15 mouse cellular contexts compared by ENCODE assay signal in the genomic region with DNA sequence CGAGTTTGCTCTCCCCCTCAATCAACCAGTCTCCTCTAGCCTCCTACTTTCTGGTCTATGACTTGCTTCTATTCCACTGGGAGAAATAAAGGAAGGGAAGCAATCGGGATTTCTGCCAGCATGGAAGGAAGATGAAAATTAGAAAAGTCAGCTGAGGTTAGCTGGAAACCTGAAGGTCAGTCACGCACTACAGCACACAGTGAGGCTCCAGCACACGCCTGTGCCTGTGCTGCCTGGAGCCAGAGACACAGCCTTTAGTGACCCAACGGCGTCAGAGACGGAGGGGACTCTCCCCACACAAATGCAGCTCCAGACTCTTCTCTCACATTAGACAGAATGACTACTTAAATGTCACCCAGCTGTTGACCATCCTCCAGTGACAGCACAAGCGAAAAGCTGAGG. TPM values are rescaled to one million over a fixed set of nuclear protein-coding genes. Genes with fewer than 3 reads are reported as not detected.
A peak's percentile ranks its signal among the peaks of the same experiment; 100 is the strongest.
DNase-seq lines count a peak whose midpoint lies in the region; ATAC-seq and TF ChIP-seq lines count a peak whose summit lies in the region.
"Had no signal": no experiment of that assay in that cellular context is flagged by ENCODE, and none has a peak within 500 bp of the region (broad histone marks: within the 10 kb centered on the region; RNA-seq: fewer than 3 reads in every experiment).

No protein-coding gene starts in this region.

- no peaks in the 10 kb centered on the region for H3K27me3 ChIP-seq in heart, embryonic 12.5 days (replicated peaks)
- no peaks in the 10 kb centered on the region for H3K27me3 ChIP-seq in lung, embryonic 16.5 days (ENCODE audit: control insufficient read depth, insufficient read depth, low read depth, low read length)
- no peaks in the 10 kb centered on the region for H3K27me3 ChIP-seq in stomach, embryonic 16.5 days (ENCODE audit: control insufficient read depth, insufficient read depth, low read length)
- no peaks in the 10 kb centered on the region for H3K27me3 ChIP-seq in midbrain, postnatal 0 days (ENCODE audit: insufficient read depth, low read length)
- H3K27me3 ChIP-seq: embryonic facial prominence, embryonic 13.5 days; limb, embryonic 15.5 days had no signal

- no peak overlapping the region for H3K4me3 ChIP-seq in heart, embryonic 12.5 days
- H3K4me3 ChIP-seq in lung, embryonic 16.5 days (ENCODE audit: low read length) = no peak overlapping the region
- no peak overlapping the region for H3K4me3 ChIP-seq in lung, adult 2 months (replicated peaks; ENCODE audit: extremely low read depth, low read depth, low read length)
- no peak overlapping the region for H3K4me3 ChIP-seq in stomach, embryonic 16.5 days (replicated peaks; ENCODE audit: low read length)
- H3K4me3 ChIP-seq in midbrain, postnatal 0 days (ENCODE audit: low read depth, low read length) = no peak overlapping the region
- H3K4me3 ChIP-seq: embryonic facial prominence, embryonic 13.5 days; limb, embryonic 15.5 days had no signal

- no peak overlapping the region for H3K27ac ChIP-seq in heart, embryonic 12.5 days (ENCODE audit: poor library complexity, severe bottlenecking)
- H3K27ac ChIP-seq in lung, embryonic 16.5 days (ENCODE audit: low read length) = peak overlapping the region; percentile 23
- H3K27ac ChIP-seq in stomach, embryonic 16.5 days (ENCODE audit: low read length) = peak overlapping the region; percentile 55
- no peak overlapping the region for H3K27ac ChIP-seq in midbrain, postnatal 0 days (ENCODE audit: low read depth, low read length)
- H3K27ac ChIP-seq: embryonic facial prominence, embryonic 13.5 days; limb, embryonic 15.5 days had no signal

- TF ChIP-seq POLR2A in lung, adult 2 months (IDR thresholded peaks at IDR 0.05; ENCODE audit: borderline replicate concordance, extremely low read depth, low read depth, low read length) = no peak

- peaks cover 13% of the 10 kb centered on the region for H3K4me1 ChIP-seq in heart, embryonic 12.5 days (replicated peaks)
- H3K4me1 ChIP-seq in lung, embryonic 16.5 days (replicated peaks; ENCODE audit: control insufficient read depth, insufficient read depth, low read length) = peaks cover 17% of the 10 kb centered on the region
- no peaks in the 10 kb centered on the region; the same call in 1 of the 2 replicates for H3K4me1 ChIP-seq in lung, adult 2 months (ENCODE audit: control insufficient read depth, insufficient read depth, low read length)
- H3K4me1 ChIP-seq in stomach, embryonic 16.5 days (ENCODE audit: control insufficient read depth, insufficient read depth, low read length) = peaks cover 7% of the 10 kb centered on the region
- H3K4me1 ChIP-seq in midbrain, postnatal 0 days (ENCODE audit: insufficient read depth, low read length) = no peaks in the 10 kb centered on the region

- no peaks in the 10 kb centered on the region for H3K9me3 ChIP-seq in heart, embryonic 12.5 days (replicated peaks)
- H3K9me3 ChIP-seq in lung, embryonic 16.5 days (ENCODE audit: control insufficient read depth, low read length) = no peaks in the 10 kb centered on the region
- no peaks in the 10 kb centered on the region for H3K9me3 ChIP-seq in stomach, embryonic 16.5 days (replicated peaks; ENCODE audit: control insufficient read depth, low read length)
- no peaks in the 10 kb centered on the region for H3K9me3 ChIP-seq in midbrain, postnatal 0 days (ENCODE audit: low read length)
- H3K9me3 ChIP-seq: embryonic facial prominence, embryonic 13.5 days; limb, embryonic 15.5 days had no signal

- H3K36me3 ChIP-seq in heart, embryonic 12.5 days = no peaks in the 10 kb centered on the region
- H3K36me3 ChIP-seq in lung, embryonic 16.5 days (ENCODE audit: control insufficient read depth, insufficient read depth, low read length) = no peaks in the 10 kb centered on the region
- no peaks in the 10 kb centered on the region for H3K36me3 ChIP-seq in stomach, embryonic 16.5 days (ENCODE audit: control insufficient read depth, insufficient read depth, low read length)
- H3K36me3 ChIP-seq in midbrain, postnatal 0 days (ENCODE audit: insufficient read depth, low read length) = no peaks in the 10 kb centered on the region
- H3K36me3 ChIP-seq: embryonic facial prominence, embryonic 13.5 days; limb, embryonic 15.5 days had no signal

- no peak for ATAC-seq in heart, embryonic 12.5 days (ENCODE audit: insufficient number of reproducible peaks, low FRiP score)
- ATAC-seq in lung, embryonic 16.5 days (ENCODE audit: low read depth) = peak; percentile 93
- ATAC-seq in stomach, embryonic 16.5 days (ENCODE audit: insufficient read depth, low FRiP score) = peak; percentile 40; the same call in 1 of the 2 replicates
- ATAC-seq in midbrain, postnatal 0 days (ENCODE audit: low FRiP score) = no peak
- ATAC-seq: midbrain, embryonic 16.5 days had no signal

- no peak overlapping the region for H3K9ac ChIP-seq in heart, embryonic 12.5 days
- H3K9ac ChIP-seq in lung, embryonic 16.5 days (ENCODE audit: low read length) = no peak overlapping the region
- no peak overlapping the region for H3K9ac ChIP-seq in stomach, embryonic 16.5 days (ENCODE audit: low read length)
- no peak overlapping the region for H3K9ac ChIP-seq in midbrain, postnatal 0 days (replicated peaks; ENCODE audit: low read length, poor library complexity, severe bottlenecking)
- H3K9ac ChIP-seq: embryonic facial prominence, embryonic 13.5 days; limb, embryonic 15.5 days had no signal

- no peak overlapping the region for H3K4me2 ChIP-seq in heart, embryonic 12.5 days
- no peak overlapping the region for H3K4me2 ChIP-seq in lung, embryonic 16.5 days (ENCODE audit: low read depth, low read length)
- H3K4me2 ChIP-seq in stomach, embryonic 16.5 days (ENCODE audit: low read depth, low read length) = no peak overlapping the region
- H3K4me2 ChIP-seq in midbrain, postnatal 0 days (ENCODE audit: low read depth, low read length, poor library complexity, severe bottlenecking) = no peak overlapping the region
- H3K4me2 ChIP-seq: embryonic facial prominence, embryonic 13.5 days; limb, embryonic 15.5 days had no signal

- 67% methylated on average over 8 of the region's 8 CpGs for WGBS in heart, embryonic 12.5 days
- WGBS in lung, embryonic 16.5 days = 40% methylated on average over 8 of the region's 8 CpGs
- 59% methylated on average over 8 of the region's 8 CpGs for WGBS in lung, adult 2 months
- 49% methylated on average over 8 of the region's 8 CpGs for WGBS in stomach, embryonic 16.5 days
- WGBS in midbrain, postnatal 0 days = 67% methylated on average over 8 of the region's 8 CpGs

- DNase-seq in heart, adult 11 months = peak; percentile 96
- no peak for DNase-seq in lung, adult 2 months
- DNase-seq in kidney, postnatal 10 days = peak; percentile 68
- DNase-seq in midbrain, postnatal 0 days (ENCODE audit: low spot score) = no peak
- no peak for DNase-seq in thymus, postnatal 25 days
- DNase-seq: adrenal gland, postnatal 25 days; B cell, adult 2 months; cerebellum, postnatal 25 days had no signal

- TF ChIP-seq CTCF in lung, adult 2 months (IDR thresholded peaks at IDR 0.05; ENCODE audit: insufficient read depth, low read length) = no peak
- TF ChIP-seq CTCF in midbrain, postnatal 0 days (IDR thresholded peaks at IDR 0.05) = no peak

RNA-seq across cellular contexts. Expression of a gene that starts 42.6 kb away (rescaled TPM):
- polyA plus RNA-seq in heart, embryonic 12.5 days (2016; fragmentation: Nextera tagmentation; extraction: Ambion mirVana) = 1.1 TPM in 1 of 2 replicates, not detected in the other
- 0.47 and 0.57 TPM in 2 replicates for polyA plus RNA-seq in lung, embryonic 16.5 days (2015; fragmentation: Nextera tagmentation; extraction: Ambion mirVana)
- 1.9 and 3.6 TPM in 2 replicates for polyA plus RNA-seq in lung, adult 2 months (2012; rRNA removed)
- 0.94 and 1.3 TPM in 2 replicates for polyA plus RNA-seq in stomach, embryonic 16.5 days (2015; fragmentation: Nextera tagmentation; extraction: Ambion mirVana)
- total RNA-seq in midbrain, postnatal 0 days (2014; rRNA removed) = 8.9 and 9.1 TPM in 2 replicates
- polyA plus RNA-seq in midbrain, postnatal 0 days (2015; fragmentation: Nextera tagmentation; extraction: Ambion mirVana) = 2.2 and 2.5 TPM in 2 replicates
- total RNA-seq: ES-E14 had no signal

Comparison
In these comparisons a context has a peak if more than half of its experiments do, and no peak if none do; other contexts are left out.
1. DNase-seq: peak in heart, adult 11 months (single experiment) and kidney, postnatal 10 days (single experiment); none in lung, adult 2 months (single experiment), midbrain, postnatal 0 days (single experiment) and thymus, postnatal 25 days (single experiment).
2. ATAC-seq: peak in lung, embryonic 16.5 days (single experiment) and stomach, embryonic 16.5 days (single experiment); none in heart, embryonic 12.5 days (single experiment) and midbrain, postnatal 0 days (single experiment).
3. H3K27ac ChIP-seq: peak in lung, embryonic 16.5 days (single experiment) and stomach, embryonic 16.5 days (single experiment); none in heart, embryonic 12.5 days (single experiment) and midbrain, postnatal 0 days (single experiment).